Mouse (Mus musculus): ENCODE data around the gene Arhgap42. TPM values are rescaled to one million over a fixed set of nuclear protein-coding genes. Genes with fewer than 3 reads are reported as not detected.
A peak's percentile ranks its signal among the peaks of the same experiment; 100 is the strongest.

Arhgap42 gene
- polyA plus RNA-seq, 1 experiment from 2014 or later: 28.8 TPM

GRCm38 (mm10) chr9:9199170-9199841 lies 39.6 kb downstream of the Arhgap42 start:
- Histone ChIP-seq H3K36me3 (ENCODE audit: control insufficient read depth, insufficient read depth, low read length) (no peaks in the 10 kb centered on the region), H3K27me3 (replicated peaks; ENCODE audit: control insufficient read depth, insufficient read depth, low read length) (no peaks in the 10 kb centered on the region), H3K9me3 (ENCODE audit: control insufficient read depth, low read length) (no peaks in the 10 kb centered on the region), H3K9ac (ENCODE audit: low read depth, low read length) (no peak overlapping the region), H3K4me1 (ENCODE audit: control insufficient read depth, insufficient read depth, low read length) (peaks cover 13% of the 10 kb centered on the region), H3K4me2 (ENCODE audit: low read depth, low read length) (no peak overlapping the region), H3K27ac (replicated peaks; ENCODE audit: low read depth, low read length) (no peak overlapping the region), H3K4me3 (ENCODE audit: low read depth, low read length) (no peak overlapping the region)
- ATAC-seq (ENCODE audit: low read depth) (no peak), DNase-seq (ENCODE audit: low spot score) (no peak)
- WGBS: 30% methylated on average over 8 of the region's 8 CpGs

GRCm38 (mm10) chr9:9198645-9199044 lies 40.3 kb downstream of the Arhgap42 start:
- no peak overlapping the region for H3K4me3 ChIP-seq (ENCODE audit: low read depth, low read length)
- H3K36me3 ChIP-seq (ENCODE audit: control insufficient read depth, insufficient read depth, low read length): no peaks in the 10 kb centered on the region
- DNase-seq (ENCODE audit: low spot score): no peak
- H3K9me3 ChIP-seq (ENCODE audit: control insufficient read depth, low read length): no peaks in the 10 kb centered on the region
- peaks cover 13% of the 10 kb centered on the region for H3K4me1 ChIP-seq (ENCODE audit: control insufficient read depth, insufficient read depth, low read length)
- no peak for ATAC-seq (ENCODE audit: low read depth)
- no peaks in the 10 kb centered on the region for H3K27me3 ChIP-seq (replicated peaks; ENCODE audit: control insufficient read depth, insufficient read depth, low read length)
- H3K27ac ChIP-seq (replicated peaks; ENCODE audit: low read depth, low read length): no peak overlapping the region
- 27% methylated on average over 3 of the region's 3 CpGs for WGBS
- H3K9ac ChIP-seq (ENCODE audit: low read depth, low read length): no peak overlapping the region
- no peak overlapping the region for H3K4me2 ChIP-seq (ENCODE audit: low read depth, low read length)

DNA sequence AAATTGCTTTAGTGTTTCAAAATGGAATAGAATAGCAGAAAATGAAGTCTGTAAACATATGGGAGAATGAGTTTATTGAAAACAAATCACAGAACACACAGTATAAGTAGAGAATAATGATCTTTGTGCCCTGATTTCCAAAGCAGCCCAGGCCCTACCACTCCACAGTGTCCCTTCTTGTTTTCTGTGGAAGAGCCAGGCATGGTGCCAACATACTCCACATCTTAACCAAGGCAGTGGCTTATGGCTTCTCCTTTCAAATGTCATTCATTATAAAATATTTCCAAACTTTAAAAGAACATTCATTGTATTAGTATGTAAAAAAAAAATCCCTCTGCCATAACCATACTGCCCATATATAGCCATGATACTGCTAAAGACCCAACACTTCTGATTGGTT lies 42.9 kb downstream of the Arhgap42 start:
- DNase-seq (ENCODE audit: low spot score) (peak; percentile 47), ATAC-seq (ENCODE audit: low read depth) (no peak)
- Histone ChIP-seq H3K36me3 (ENCODE audit: control insufficient read depth, insufficient read depth, low read length) (no peaks in the 10 kb centered on the region), H3K4me2 (ENCODE audit: low read depth, low read length) (no peak overlapping the region), H3K4me3 (ENCODE audit: low read depth, low read length) (no peak overlapping the region), H3K4me1 (ENCODE audit: control insufficient read depth, insufficient read depth, low read length) (peaks cover 13% of the 10 kb centered on the region), H3K9me3 (ENCODE audit: control insufficient read depth, low read length) (no peaks in the 10 kb centered on the region), H3K27me3 (replicated peaks; ENCODE audit: control insufficient read depth, insufficient read depth, low read length) (no peaks in the 10 kb centered on the region), H3K27ac (replicated peaks; ENCODE audit: low read depth, low read length) (no peak overlapping the region), H3K9ac (ENCODE audit: low read depth, low read length) (no peak overlapping the region)

- ATAC-seq (ENCODE audit: low read depth): no peak
- WGBS: 29% methylated on average over 1 of the region's 1 CpGs
- H3K9me3 ChIP-seq (ENCODE audit: control insufficient read depth, low read length): no peaks in the 10 kb centered on the region
These were observed 44.4 kb downstream of the Arhgap42 start for GRCm38 (mm10) chr9:9194496-9194895.

DNA sequence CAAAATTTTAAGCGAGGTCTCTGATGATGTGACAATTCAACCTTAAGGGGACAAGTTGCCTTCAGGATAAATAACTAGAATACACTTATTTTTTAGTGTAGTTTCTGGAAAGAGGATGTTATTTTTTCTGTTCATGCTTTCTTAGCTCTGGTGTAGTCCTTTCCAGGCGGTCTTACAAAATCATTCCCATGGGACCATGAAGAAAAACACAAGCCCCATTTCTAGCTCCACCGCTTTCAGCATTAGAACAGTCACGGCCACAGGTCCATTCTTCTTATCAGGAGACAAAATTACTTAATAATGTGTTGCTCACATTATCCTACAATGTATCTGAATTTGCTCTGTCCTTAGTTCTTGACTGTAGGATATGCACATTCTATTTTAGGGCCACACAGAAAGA lies 46.2 kb downstream of the Arhgap42 start:
- Histone ChIP-seq H3K4me3 (ENCODE audit: low read depth, low read length) (no peak overlapping the region), H3K9me3 (ENCODE audit: control insufficient read depth, low read length) (no peaks in the 10 kb centered on the region), H3K4me1 (ENCODE audit: control insufficient read depth, insufficient read depth, low read length) (peaks cover 9% of the 10 kb centered on the region; the same call in 1 of the 2 replicates), H3K27ac (replicated peaks; ENCODE audit: low read depth, low read length) (no peak overlapping the region), H3K36me3 (ENCODE audit: control insufficient read depth, insufficient read depth, low read length) (no peaks in the 10 kb centered on the region), H3K9ac (ENCODE audit: low read depth, low read length) (no peak overlapping the region), H3K4me2 (ENCODE audit: low read depth, low read length) (no peak overlapping the region), H3K27me3 (replicated peaks; ENCODE audit: control insufficient read depth, insufficient read depth, low read length) (no peaks in the 10 kb centered on the region)
- ATAC-seq (ENCODE audit: low read depth): no peak
- no peak for DNase-seq (ENCODE audit: low spot score)
- 75% methylated on average over 4 of the region's 4 CpGs for WGBS

More at GRCm38 (mm10) chr9:9194496-9194895, 44.4 kb downstream of the Arhgap42 start:
- no peak for DNase-seq (ENCODE audit: low spot score)
- Histone ChIP-seq H3K4me2 (ENCODE audit: low read depth, low read length) (no peak overlapping the region), H3K4me1 (ENCODE audit: control insufficient read depth, insufficient read depth, low read length) (peaks cover 12% of the 10 kb centered on the region), H3K4me3 (ENCODE audit: low read depth, low read length) (no peak overlapping the region), H3K27me3 (replicated peaks; ENCODE audit: control insufficient read depth, insufficient read depth, low read length) (no peaks in the 10 kb centered on the region), H3K36me3 (ENCODE audit: control insufficient read depth, insufficient read depth, low read length) (no peaks in the 10 kb centered on the region), H3K27ac (replicated peaks; ENCODE audit: low read depth, low read length) (no peak overlapping the region), H3K9ac (ENCODE audit: low read depth, low read length) (no peak overlapping the region)

DNA sequence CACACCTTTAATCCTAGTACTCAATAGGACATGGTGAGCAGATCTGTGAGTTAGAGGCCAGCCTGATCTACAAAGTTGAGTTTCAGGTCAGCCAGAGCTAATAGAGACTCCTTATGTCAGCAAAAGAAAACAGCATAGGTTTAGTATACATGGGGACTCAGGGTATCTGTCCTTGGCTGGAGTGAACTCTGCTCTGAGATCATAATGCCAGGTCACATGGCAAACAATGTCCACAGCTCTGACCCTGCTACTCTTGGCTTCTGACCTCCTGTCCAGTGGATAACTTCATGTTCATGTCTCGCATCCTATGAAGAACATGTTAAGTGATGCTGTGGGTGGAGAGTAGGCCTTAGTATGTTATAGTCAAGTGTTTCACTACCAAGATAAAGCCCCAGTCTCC lies 48.1 kb downstream of the Arhgap42 start:
- Histone ChIP-seq H3K9ac (ENCODE audit: low read depth, low read length) (no peak overlapping the region), H3K36me3 (ENCODE audit: control insufficient read depth, insufficient read depth, low read length) (no peaks in the 10 kb centered on the region), H3K27ac (replicated peaks; ENCODE audit: low read depth, low read length) (no peak overlapping the region), H3K4me3 (ENCODE audit: low read depth, low read length) (no peak overlapping the region), H3K4me1 (ENCODE audit: control insufficient read depth, insufficient read depth, low read length) (peaks cover 11% of the 10 kb centered on the region; the same call in 1 of the 2 replicates), H3K27me3 (replicated peaks; ENCODE audit: control insufficient read depth, insufficient read depth, low read length) (no peaks in the 10 kb centered on the region), H3K4me2 (ENCODE audit: low read depth, low read length) (no peak overlapping the region), H3K9me3 (ENCODE audit: control insufficient read depth, low read length) (no peaks in the 10 kb centered on the region)
- WGBS: 100% methylated on average over 1 of the region's 1 CpGs
- ATAC-seq (ENCODE audit: low read depth): no peak
- no peak for DNase-seq (ENCODE audit: low spot score)

- no peak overlapping the region for H3K9ac ChIP-seq (ENCODE audit: low read depth, low read length)
- H3K36me3 ChIP-seq (ENCODE audit: control insufficient read depth, insufficient read depth, low read length): no peaks in the 10 kb centered on the region
- peaks cover 11% of the 10 kb centered on the region; the same call in 1 of the 2 replicates for H3K4me1 ChIP-seq (ENCODE audit: control insufficient read depth, insufficient read depth, low read length)
- H3K4me3 ChIP-seq (ENCODE audit: low read depth, low read length): no peak overlapping the region
- H3K27me3 ChIP-seq (replicated peaks; ENCODE audit: control insufficient read depth, insufficient read depth, low read length): no peaks in the 10 kb centered on the region
- no peak for DNase-seq (ENCODE audit: low spot score)
- no peak overlapping the region for H3K27ac ChIP-seq (replicated peaks; ENCODE audit: low read depth, low read length)
- no peaks in the 10 kb centered on the region for H3K9me3 ChIP-seq (ENCODE audit: control insufficient read depth, low read length)
- ATAC-seq (ENCODE audit: low read depth): no peak
- no peak overlapping the region for H3K4me2 ChIP-seq (ENCODE audit: low read depth, low read length)
- 79% methylated on average over 3 of the region's 3 CpGs for WGBS
These were observed 50.7 kb downstream of the Arhgap42 start for GRCm38 (mm10) chr9:9188167-9188566.

DNA sequence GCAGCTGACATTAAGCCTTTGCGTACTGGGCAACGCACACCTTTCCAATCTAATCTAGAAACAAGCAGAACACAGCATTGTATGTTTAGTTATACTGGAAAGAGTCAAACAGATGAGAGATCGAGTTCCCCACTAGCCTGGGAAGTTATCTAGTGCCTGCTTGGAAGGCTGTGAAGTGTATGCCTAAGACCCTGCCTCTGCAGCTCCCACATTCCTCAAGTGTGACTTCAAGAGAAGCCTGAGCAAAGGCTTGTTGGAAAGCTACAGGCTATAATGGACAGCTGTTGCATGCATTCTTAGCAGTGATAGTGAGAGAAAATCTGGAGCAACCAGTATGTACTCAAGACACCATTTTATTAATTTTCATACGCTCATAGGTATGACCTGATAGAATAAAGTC lies 61.2 kb downstream of the Arhgap42 start:
- Histone ChIP-seq H3K4me1 (ENCODE audit: control insufficient read depth, insufficient read depth, low read length) (no peaks in the 10 kb centered on the region; the same call in 1 of the 2 replicates), H3K4me3 (ENCODE audit: low read depth, low read length) (no peak overlapping the region), H3K27ac (replicated peaks; ENCODE audit: low read depth, low read length) (no peak overlapping the region), H3K9me3 (ENCODE audit: control insufficient read depth, low read length) (no peaks in the 10 kb centered on the region), H3K4me2 (ENCODE audit: low read depth, low read length) (no peak overlapping the region), H3K9ac (ENCODE audit: low read depth, low read length) (no peak overlapping the region), H3K36me3 (ENCODE audit: control insufficient read depth, insufficient read depth, low read length) (no peaks in the 10 kb centered on the region), H3K27me3 (replicated peaks; ENCODE audit: control insufficient read depth, insufficient read depth, low read length) (no peaks in the 10 kb centered on the region)
- WGBS: 77% methylated on average over 4 of the region's 4 CpGs
- DNase-seq (ENCODE audit: low spot score): no peak
- ATAC-seq (ENCODE audit: low read depth): no peak

DNA sequence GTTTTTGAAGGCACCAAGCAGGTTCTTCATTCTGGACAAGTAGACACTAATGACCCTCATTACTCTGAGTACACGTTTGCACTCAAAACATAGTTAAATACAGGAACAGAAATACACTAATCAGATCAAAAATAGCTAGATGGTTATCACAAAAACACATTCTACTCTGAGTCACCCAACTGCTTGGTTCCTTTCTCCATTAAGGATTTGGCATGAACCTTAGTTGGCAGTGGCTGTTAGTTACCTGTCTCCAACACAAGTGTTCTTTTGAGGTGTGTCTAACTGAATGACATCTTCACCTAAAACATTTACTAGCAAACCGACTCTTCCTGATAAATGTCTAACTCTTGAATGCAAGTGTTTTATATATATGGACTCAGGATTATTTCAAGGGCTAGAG lies 64.0 kb downstream of the Arhgap42 start:
- H3K27ac ChIP-seq (replicated peaks; ENCODE audit: low read depth, low read length): no peak overlapping the region
- no peak overlapping the region for H3K4me3 ChIP-seq (ENCODE audit: low read depth, low read length)
- no peaks in the 10 kb centered on the region for H3K27me3 ChIP-seq (replicated peaks; ENCODE audit: control insufficient read depth, insufficient read depth, low read length)
- 65% methylated on average over 2 of the region's 2 CpGs for WGBS
- H3K36me3 ChIP-seq (ENCODE audit: control insufficient read depth, insufficient read depth, low read length): no peaks in the 10 kb centered on the region
- H3K4me2 ChIP-seq (ENCODE audit: low read depth, low read length): no peak overlapping the region
- no peaks in the 10 kb centered on the region for H3K9me3 ChIP-seq (ENCODE audit: control insufficient read depth, low read length)
- peaks cover 3% of the 10 kb centered on the region; the same call in 1 of the 2 replicates for H3K4me1 ChIP-seq (ENCODE audit: control insufficient read depth, insufficient read depth, low read length)
- no peak overlapping the region for H3K9ac ChIP-seq (ENCODE audit: low read depth, low read length)
- DNase-seq (ENCODE audit: low spot score): no peak
- ATAC-seq (ENCODE audit: low read depth): no peak
